Mouse (Mus musculus): ENCODE results near the gene Fam222b. TPM values are rescaled to one million over a fixed set of nuclear protein-coding genes. Genes with fewer than 3 reads are reported as not detected.

Fam222b gene
- polyA plus RNA-seq, 1 experiment = 12.5 TPM

- H3K4me1 ChIP-seq (ENCODE audit: control insufficient read depth, insufficient read depth, insufficient read length) = peaks cover 6% of the 10 kb centered on the region
- H3K4me3 ChIP-seq (ENCODE audit: extremely low read depth, insufficient read depth, insufficient read length) = no peak overlapping the region
- TF ChIP-seq CTCF (IDR thresholded peaks at IDR 0.05; ENCODE audit: extremely low read depth, insufficient read depth, insufficient read length, insufficient replicate concordance) (no peak), POLR2A (IDR thresholded peaks at IDR 0.05; ENCODE audit: low read depth, low read length) (no peak)
- H3K27ac ChIP-seq (ENCODE audit: insufficient read depth, low read length) = no peak overlapping the region
- H3K27me3 ChIP-seq (ENCODE audit: control insufficient read depth, insufficient read depth, low read length) = no peaks in the 10 kb centered on the region
- H3K36me3 ChIP-seq (ENCODE audit: control insufficient read depth, insufficient read depth, low read length) = no peaks in the 10 kb centered on the region
- DNase-seq (ENCODE audit: low read depth in 1 of 2, low spot score in 2 of 2) = no peak
These were observed 24.0 kb downstream of the Fam222b start for GRCm38 (mm10) chr11:78118467-78118866.

GRCm38 (mm10) chr11:78119898-78120297 lies 25.4 kb downstream of the Fam222b start:
- no peak overlapping the region for H3K4me3 ChIP-seq (ENCODE audit: extremely low read depth, insufficient read depth, insufficient read length)
- no peak overlapping the region for H3K27ac ChIP-seq (ENCODE audit: insufficient read depth, low read length)
- H3K4me1 ChIP-seq (ENCODE audit: control insufficient read depth, insufficient read depth, insufficient read length) = peaks cover 6% of the 10 kb centered on the region
- no peaks in the 10 kb centered on the region for H3K36me3 ChIP-seq (ENCODE audit: control insufficient read depth, insufficient read depth, low read length)
- DNase-seq (ENCODE audit: low read depth in 1 of 2, low spot score in 2 of 2) = no peak
- 32% methylated on average over 8 of the region's 8 CpGs for WGBS
- H3K27me3 ChIP-seq (ENCODE audit: control insufficient read depth, insufficient read depth, low read length) = no peaks in the 10 kb centered on the region
- TF ChIP-seq POLR2A (IDR thresholded peaks at IDR 0.05; ENCODE audit: low read depth, low read length) (no peak), CTCF (IDR thresholded peaks at IDR 0.05; ENCODE audit: extremely low read depth, insufficient read depth, insufficient read length, insufficient replicate concordance) (no peak)

GRCm38 (mm10) chr11:78121176-78121575 lies 26.7 kb downstream of the Fam222b start:
- Histone ChIP-seq H3K4me1 (ENCODE audit: control insufficient read depth, insufficient read depth, insufficient read length) (peaks cover 8% of the 10 kb centered on the region), H3K27ac (ENCODE audit: insufficient read depth, low read length) (no peak overlapping the region), H3K4me3 (ENCODE audit: extremely low read depth, insufficient read depth, insufficient read length) (no peak overlapping the region), H3K36me3 (ENCODE audit: control insufficient read depth, insufficient read depth, low read length) (no peaks in the 10 kb centered on the region), H3K27me3 (ENCODE audit: control insufficient read depth, insufficient read depth, low read length) (no peaks in the 10 kb centered on the region)
- no peak for DNase-seq (ENCODE audit: low read depth in 1 of 2, low spot score in 2 of 2)
- TF ChIP-seq POLR2A (IDR thresholded peaks at IDR 0.05; ENCODE audit: low read depth, low read length) (no peak), CTCF (IDR thresholded peaks at IDR 0.05; ENCODE audit: extremely low read depth, insufficient read depth, insufficient read length, insufficient replicate concordance) (no peak)
- 92% methylated on average over 5 of the region's 5 CpGs for WGBS

- TF ChIP-seq CTCF (IDR thresholded peaks at IDR 0.05; ENCODE audit: extremely low read depth, insufficient read depth, insufficient read length, insufficient replicate concordance) (no peak), POLR2A (IDR thresholded peaks at IDR 0.05; ENCODE audit: low read depth, low read length) (no peak)
- H3K27ac ChIP-seq (ENCODE audit: insufficient read depth, low read length) = no peak overlapping the region
- 77% methylated on average over 4 of the region's 4 CpGs for WGBS
These were observed 28.4 kb downstream of the Fam222b start for GRCm38 (mm10) chr11:78122815-78123214.

GRCm38 (mm10) chr11:78123782-78124181 lies 29.3 kb downstream of the Fam222b start:
- TF ChIP-seq CTCF (IDR thresholded peaks at IDR 0.05; ENCODE audit: extremely low read depth, insufficient read depth, insufficient read length, insufficient replicate concordance) = no peak
- TF ChIP-seq POLR2A (IDR thresholded peaks at IDR 0.05; ENCODE audit: low read depth, low read length) = no peak
- no peak overlapping the region for H3K4me3 ChIP-seq (ENCODE audit: extremely low read depth, insufficient read depth, insufficient read length)
- DNase-seq (ENCODE audit: low read depth in 1 of 2, low spot score in 2 of 2) = no peak
- peaks cover 13% of the 10 kb centered on the region; the same call in 1 of the 2 replicates for H3K4me1 ChIP-seq (ENCODE audit: control insufficient read depth, insufficient read depth, insufficient read length)
- H3K27me3 ChIP-seq (ENCODE audit: control insufficient read depth, insufficient read depth, low read length) = no peaks in the 10 kb centered on the region
- no peak overlapping the region for H3K27ac ChIP-seq (ENCODE audit: insufficient read depth, low read length)
- no peaks in the 10 kb centered on the region for H3K36me3 ChIP-seq (ENCODE audit: control insufficient read depth, insufficient read depth, low read length)

More at GRCm38 (mm10) chr11:78122815-78123214, 28.4 kb downstream of the Fam222b start:
- no peaks in the 10 kb centered on the region for H3K27me3 ChIP-seq (ENCODE audit: control insufficient read depth, insufficient read depth, low read length)
- DNase-seq (ENCODE audit: low read depth in 1 of 2, low spot score in 2 of 2) = no peak
- H3K4me1 ChIP-seq (ENCODE audit: control insufficient read depth, insufficient read depth, insufficient read length) = peaks cover 13% of the 10 kb centered on the region; the same call in 1 of the 2 replicates
- no peak overlapping the region for H3K4me3 ChIP-seq (ENCODE audit: extremely low read depth, insufficient read depth, insufficient read length)
- H3K36me3 ChIP-seq (ENCODE audit: control insufficient read depth, insufficient read depth, low read length) = no peaks in the 10 kb centered on the region

GRCm38 (mm10) chr11:78125691-78126090 lies 31.2 kb downstream of the Fam222b start:
- TF ChIP-seq POLR2A (IDR thresholded peaks at IDR 0.05; ENCODE audit: low read depth, low read length) (no peak), CTCF (IDR thresholded peaks at IDR 0.05; ENCODE audit: extremely low read depth, insufficient read depth, insufficient read length, insufficient replicate concordance) (no peak)
- Histone ChIP-seq H3K4me1 (ENCODE audit: control insufficient read depth, insufficient read depth, insufficient read length) (peaks cover 13% of the 10 kb centered on the region; the same call in 1 of the 2 replicates), H3K27me3 (ENCODE audit: control insufficient read depth, insufficient read depth, low read length) (no peaks in the 10 kb centered on the region), H3K36me3 (ENCODE audit: control insufficient read depth, insufficient read depth, low read length) (no peaks in the 10 kb centered on the region), H3K27ac (ENCODE audit: insufficient read depth, low read length) (no peak overlapping the region), H3K4me3 (ENCODE audit: extremely low read depth, insufficient read depth, insufficient read length) (no peak overlapping the region)
- DNase-seq (ENCODE audit: low read depth in 1 of 2, low spot score in 2 of 2) = no peak
- 30% methylated on average over 6 of the region's 6 CpGs for WGBS

GRCm38 (mm10) chr11:78126739-78127138 lies 32.3 kb downstream of the Fam222b start:
- no peak for TF ChIP-seq CTCF (IDR thresholded peaks at IDR 0.05; ENCODE audit: extremely low read depth, insufficient read depth, insufficient read length, insufficient replicate concordance)
- TF ChIP-seq POLR2A (IDR thresholded peaks at IDR 0.05; ENCODE audit: low read depth, low read length) = no peak
- Histone ChIP-seq H3K4me1 (ENCODE audit: control insufficient read depth, insufficient read depth, insufficient read length) (peaks cover 13% of the 10 kb centered on the region; the same call in 1 of the 2 replicates), H3K27me3 (ENCODE audit: control insufficient read depth, insufficient read depth, low read length) (no peaks in the 10 kb centered on the region), H3K27ac (ENCODE audit: insufficient read depth, low read length) (peak overlapping the region; percentile 48), H3K36me3 (ENCODE audit: control insufficient read depth, insufficient read depth, low read length) (no peaks in the 10 kb centered on the region), H3K4me3 (ENCODE audit: extremely low read depth, insufficient read depth, insufficient read length) (no peak overlapping the region)
- WGBS = 14% methylated on average over 4 of the region's 4 CpGs
- DNase-seq (ENCODE audit: low read depth in 1 of 2, low spot score in 2 of 2) = peak; percentile 4 to 26

Measured in spleen, adult 2 months (tissue).